Mouse (Mus musculus) inflammation-experienced regulatory T-cells, adult 16 weeks (primary cell): ENCODE measurements around the gene Rpn2. TPM values are rescaled to one million over a fixed set of nuclear protein-coding genes. Genes with fewer than 3 reads are reported as not detected.

ENCODE experiments used
- polyA plus RNA-seq: library from polyadenylated mRNA; unstranded; fragments of 100-300 nt; shearing (Covaris generic); gene quantifications from one replicate; pipeline ENCODE4 v1.2.1, GENCODE M21; 2017

Gene Rpn2
- polyA plus RNA-seq: 250 TPM

DNA sequence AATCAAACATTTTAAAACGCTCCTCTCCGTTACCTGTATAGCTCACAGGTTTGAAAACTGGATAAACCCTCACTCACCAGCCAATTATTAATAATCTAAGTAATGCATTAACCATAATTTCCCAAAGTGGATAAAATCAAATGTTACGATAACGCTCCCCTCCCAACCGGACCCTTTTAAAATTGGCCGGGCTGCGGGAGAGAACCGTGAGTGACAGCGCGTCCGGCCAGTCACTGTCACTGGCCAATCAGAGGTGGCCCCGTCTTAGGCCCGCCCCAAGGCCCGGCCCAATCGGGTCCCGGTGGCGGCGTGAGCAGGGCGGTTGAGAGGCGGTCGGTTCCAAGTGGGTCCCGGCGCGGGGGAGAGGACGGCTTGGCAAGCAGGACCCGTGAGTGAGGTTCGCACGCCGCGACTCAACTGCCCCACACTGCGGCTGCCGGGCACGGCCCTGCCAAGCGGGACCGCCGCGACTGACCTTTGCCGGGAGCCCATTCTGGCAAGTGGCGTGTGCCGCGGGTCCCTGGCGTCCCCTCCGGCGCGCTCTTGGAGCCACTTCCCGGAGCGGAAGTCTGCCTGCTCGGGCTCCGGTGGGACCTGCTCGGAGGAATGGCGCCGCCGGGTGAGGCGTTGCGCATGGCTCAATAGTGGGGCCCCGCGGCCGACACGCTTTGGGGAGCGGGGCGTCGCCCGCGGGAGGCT is at the start of gene Rpn2:
Gene Rpn2, plus strand, starts transcription at position 301 of the 699 bp plus-strand sequence.

DNA sequence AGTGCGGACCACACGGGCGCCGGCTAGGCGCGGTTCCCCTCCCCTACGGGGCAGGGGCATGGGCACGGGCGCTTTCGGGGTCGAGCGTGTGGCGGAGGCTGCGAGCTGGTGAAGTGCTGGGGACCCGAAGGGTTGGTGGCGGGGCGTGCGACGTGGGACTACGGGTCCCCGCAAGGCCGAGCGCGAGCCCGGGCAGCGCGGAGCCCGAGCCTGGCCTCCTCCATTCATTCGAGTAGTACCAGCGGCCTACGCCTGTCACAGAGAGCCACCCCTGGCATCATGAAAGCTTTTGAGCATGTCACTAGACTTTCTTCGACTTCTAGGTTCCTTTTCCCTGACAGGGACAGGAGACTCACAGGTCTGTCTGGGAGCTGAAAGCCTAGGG is 591 bp downstream of the Rpn2 start, which contains the start of gene Mroh8:
Gene Mroh8, minus strand, starts transcription at position 134 of the 385 bp plus-strand sequence.

DNA sequence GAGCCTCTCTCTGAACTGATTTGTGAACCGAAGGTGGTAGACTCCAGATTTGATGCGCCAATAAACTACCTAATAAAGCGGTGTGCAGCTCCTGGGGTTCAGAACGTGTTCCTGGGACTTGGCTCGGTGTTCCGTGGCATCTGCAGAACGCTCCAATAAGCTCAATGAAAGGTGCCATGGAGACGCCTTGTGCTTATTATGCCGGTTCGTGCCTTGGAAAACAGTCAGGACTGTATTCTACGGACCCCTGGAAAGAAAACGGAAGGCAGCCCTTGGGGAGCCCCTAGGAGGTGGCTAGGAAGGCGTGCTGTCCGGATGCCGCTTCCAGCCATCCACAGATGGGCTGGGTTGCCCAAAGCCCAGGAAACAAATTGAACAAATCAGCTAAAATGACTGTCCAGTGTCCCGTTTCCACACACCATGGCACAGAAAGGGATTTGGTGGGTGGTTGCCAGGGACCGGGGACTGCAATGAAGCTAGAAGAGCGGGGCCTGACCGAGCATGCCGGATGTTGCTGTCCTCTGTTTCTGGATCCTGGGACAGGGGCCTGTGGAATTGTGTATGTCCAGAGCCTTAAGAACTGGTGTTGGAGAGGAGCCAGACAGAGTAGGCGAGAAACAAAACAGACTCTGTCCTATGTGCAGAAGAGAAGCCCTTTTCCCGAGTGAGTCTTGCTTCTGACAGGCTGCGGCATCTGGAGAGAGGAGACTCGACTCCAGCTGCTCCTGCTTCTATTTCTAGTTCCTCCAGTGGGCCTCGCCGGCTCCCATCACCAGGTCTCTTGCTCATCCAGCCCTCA is 68.7 kb downstream of the Rpn2 start, which contains the start of gene Ghrh:
Gene Ghrh, minus strand, starts transcription at position 146 of the 799 bp plus-strand sequence.

DNA sequence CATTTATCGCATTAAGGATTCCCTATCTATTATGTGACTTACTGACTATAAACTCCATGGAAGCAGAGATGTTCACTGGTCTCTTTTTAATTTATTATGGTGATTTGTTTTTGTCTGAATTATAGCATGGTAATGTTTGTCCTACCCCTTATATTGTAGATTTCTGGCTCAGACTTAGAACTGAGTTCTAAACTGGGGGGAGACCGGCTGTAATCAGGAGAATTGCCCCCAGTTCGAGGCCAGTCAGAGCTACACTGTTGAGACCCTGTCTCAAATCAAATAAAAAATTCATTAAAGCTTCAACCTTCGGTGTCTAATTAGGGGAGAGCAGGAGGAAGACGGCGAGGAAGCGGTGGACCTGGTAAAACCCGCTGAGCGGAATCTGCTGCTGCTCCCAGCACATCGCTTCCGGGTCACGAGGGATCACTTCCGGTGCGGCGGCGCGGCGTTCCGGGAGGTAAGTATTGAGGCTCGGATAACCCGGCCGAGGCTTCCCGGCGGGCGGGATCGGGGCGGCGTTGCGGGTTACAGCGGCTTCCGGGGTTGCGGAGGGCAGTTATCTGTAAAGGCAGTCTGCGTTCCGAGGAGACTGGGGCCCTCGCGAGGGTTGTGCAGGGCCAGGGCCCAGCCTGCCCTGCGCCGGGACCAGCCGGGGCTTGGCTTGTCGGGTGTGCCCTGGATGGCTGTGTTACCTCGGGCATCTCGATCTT is 88.5 kb downstream of the Rpn2 start, which contains the start of gene Manbal:
Gene Manbal, plus strand, starts transcription at position 411 of the 710 bp plus-strand sequence.

Other genes starting within 250 kb of the Rpn2 start
- not detected for gene Soga1, start 199.8 kb upstream of the Rpn2 start, polyA plus RNA-seq
- not detected for gene Tldc2, start 192.0 kb upstream of the Rpn2 start, polyA plus RNA-seq
- 785 TPM for gene Samhd1, start 143.8 kb upstream of the Rpn2 start, polyA plus RNA-seq
- gene Rbl1, start 74.5 kb upstream of the Rpn2 start, polyA plus RNA-seq: 44.5 TPM
- 0.21 TPM for gene Mroh8, start 532 bp downstream of the Rpn2 start, polyA plus RNA-seq
- gene Ghrh, start 68.5 kb downstream of the Rpn2 start, polyA plus RNA-seq: not detected
- 62.0 TPM for gene Manbal, start 88.6 kb downstream of the Rpn2 start, polyA plus RNA-seq
- 1.5 TPM for gene Src, start 139.4 kb downstream of the Rpn2 start, polyA plus RNA-seq